Mouse (Mus musculus) C2C12 (cell line): ENCODE results near the gene Ift57. TPM values are rescaled to one million over a fixed set of nuclear protein-coding genes. Genes with fewer than 3 reads are reported as not detected.

Source experiments
- H3K27me3 ChIP-seq: one replicate; pipeline ENCODE4 v1.6.1; 2011; ENCODE audit not compliant: control insufficient read depth, insufficient read depth, insufficient read length
- H3K36me3 ChIP-seq: one replicate; pipeline ENCODE4 v1.6.1; 2011; ENCODE audit not compliant: control insufficient read depth, insufficient read depth
- H3K4me3 ChIP-seq: one replicate; pipeline ENCODE4 v1.5.1; 2011; ENCODE audit warnings: mild to moderate bottlenecking, control low read depth; ENCODE audit not compliant: poor library complexity, insufficient read depth, severe bottlenecking
- H3K79me2 ChIP-seq: one replicate; pipeline ENCODE4 v1.6.1; 2011; ENCODE audit not compliant: control insufficient read depth, insufficient read depth
- H3K79me3 ChIP-seq: one replicate; pipeline ENCODE4 v1.6.1; 2011; ENCODE audit warnings: low read depth, control low read depth
- H3ac ChIP-seq: one replicate; pipeline ENCODE3; 2011; ENCODE audit warnings: low read depth; ENCODE audit not compliant: control insufficient read depth, insufficient read length
- CEBPB ChIP-seq: IDR thresholded peaks from one replicate; pipeline ENCODE4 v1.6.1; 2011; ENCODE audit warnings: low read depth, mild to moderate bottlenecking, control low read depth, moderate library complexity
- CTCF ChIP-seq: IDR thresholded peaks from one replicate; pipeline ENCODE4 v1.5.1; 2011; ENCODE audit not compliant: control insufficient read depth, insufficient read depth, insufficient read length
- FOSL1 ChIP-seq: IDR thresholded peaks from one replicate; pipeline ENCODE4 v1.8.0; 2011; ENCODE audit warnings: mild to moderate bottlenecking, low read length; ENCODE audit not compliant: poor library complexity, insufficient read depth, severe bottlenecking
- MAX ChIP-seq: IDR thresholded peaks from one replicate; pipeline ENCODE4 v1.6.1; 2011; ENCODE audit warnings: mild to moderate bottlenecking, control low read depth
- MYOD1 ChIP-seq: IDR thresholded peaks from one replicate; pipeline ENCODE4 v1.6.1; 2011; ENCODE audit warnings: low read depth; ENCODE audit not compliant: control insufficient read depth, insufficient read length
- MYOG ChIP-seq: IDR thresholded peaks from one replicate; pipeline ENCODE4 v1.6.1; 2011; ENCODE audit not compliant: control insufficient read depth, insufficient read length; ENCODE audit errors: extremely low read depth
- USF1 ChIP-seq: IDR thresholded peaks from one replicate; pipeline ENCODE4 v1.6.1; 2011; ENCODE audit warnings: low read depth, mild to moderate bottlenecking, control low read depth, moderate library complexity
- polyA plus RNA-seq: library from polyadenylated mRNA; unstranded; fragments of >200 nt; fragmentation: generic; extraction: Trizol; gene quantifications from one replicate; pipeline ENCODE4 v1.2.1, GENCODE M21; 2012; ENCODE audit warnings: missing spikeins

The Ift57 gene
- polyA plus RNA-seq, 1 experiment = 12.6 TPM

DNA sequence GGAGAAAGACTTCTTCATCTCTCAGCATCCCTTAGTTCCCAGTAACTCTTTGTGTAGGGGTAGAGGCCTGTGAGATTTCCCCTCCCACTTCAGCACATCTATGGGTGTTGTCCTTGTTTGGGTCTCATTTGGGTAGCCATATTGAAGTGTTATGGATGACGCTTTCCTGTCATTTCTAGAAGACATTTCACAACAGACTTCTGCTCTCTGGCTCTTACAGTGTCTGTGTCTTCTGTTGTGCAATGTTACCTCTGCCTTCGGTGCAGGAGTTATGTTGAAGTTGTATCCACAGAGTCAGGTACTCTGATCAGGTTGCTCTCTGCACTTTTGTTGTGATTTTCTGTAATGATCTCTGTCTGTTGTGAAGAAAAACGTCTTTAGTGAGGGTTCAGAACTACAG lies 14.3 kb downstream of the Ift57 start:
- no peak for TF ChIP-seq USF1
- no peak for TF ChIP-seq MAX
- TF ChIP-seq MYOG = no peak
- Histone ChIP-seq H3ac (no peak overlapping the region), H3K27me3 (no peaks in the 10 kb centered on the region), H3K36me3 (no peaks in the 10 kb centered on the region), H3K79me3 (no peaks in the 10 kb centered on the region), H3K4me3 (no peak overlapping the region), H3K79me2 (no peaks in the 10 kb centered on the region)

DNA sequence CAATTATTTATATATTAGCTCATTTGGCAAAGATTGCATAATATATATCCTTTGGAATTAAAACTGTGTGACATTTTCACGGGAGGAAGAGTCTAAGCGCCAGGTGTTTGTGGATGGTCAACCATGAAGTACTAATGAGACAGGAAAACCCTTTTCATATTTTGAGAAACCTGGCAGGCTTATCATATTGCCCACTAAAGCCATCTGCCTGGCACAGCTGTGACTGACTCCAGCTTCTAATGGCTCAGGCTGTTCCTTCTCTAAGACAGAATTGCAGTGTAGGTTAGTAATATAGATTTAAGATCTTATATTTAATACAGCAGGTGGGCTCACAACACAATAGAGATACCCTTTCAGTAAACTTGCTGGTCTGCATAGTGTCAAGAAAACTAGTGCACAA lies 21.6 kb downstream of the Ift57 start:
- TF ChIP-seq MAX (no peak), MYOD1 (no peak), FOSL1 (no peak), USF1 (no peak), CEBPB (no peak), MYOG (no peak), CTCF (no peak)
- Histone ChIP-seq H3K27me3 (no peaks in the 10 kb centered on the region), H3K36me3 (no peaks in the 10 kb centered on the region)

DNA sequence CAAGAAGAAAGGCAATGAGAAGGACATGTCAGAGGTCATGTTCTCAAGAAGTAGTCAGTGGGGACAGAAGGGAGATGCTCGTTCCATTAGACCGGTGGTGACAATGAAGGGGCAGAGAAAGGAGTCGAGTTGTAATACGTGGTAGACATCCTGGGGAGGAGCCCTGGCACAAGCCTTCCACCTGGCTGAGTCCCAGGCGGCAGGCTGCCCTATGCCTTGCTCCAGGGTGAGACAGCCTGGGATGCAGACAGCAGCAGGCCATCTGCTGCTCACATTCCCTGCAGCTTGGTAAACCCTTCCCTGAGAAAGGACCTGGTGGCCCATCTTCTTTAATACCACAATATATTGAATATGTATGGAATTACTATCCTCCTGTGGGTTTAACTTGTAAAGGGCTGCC lies 22.6 kb downstream of the Ift57 start:
- Histone ChIP-seq H3K27me3 (no peaks in the 10 kb centered on the region), H3K36me3 (no peaks in the 10 kb centered on the region), H3K79me3 (no peaks in the 10 kb centered on the region), H3K79me2 (no peaks in the 10 kb centered on the region), H3K4me3 (no peak overlapping the region), H3ac (no peak overlapping the region)
- TF ChIP-seq CEBPB (no peak), MYOG (no peak), CTCF (no peak), MAX (no peak), FOSL1 (no peak), USF1 (no peak), MYOD1 (no peak)

More for the DNA sequence above, 21.6 kb downstream of the Ift57 start:
- H3K4me3 ChIP-seq = no peak overlapping the region
- no peaks in the 10 kb centered on the region for H3K79me3 ChIP-seq
- H3ac ChIP-seq = no peak overlapping the region
- no peaks in the 10 kb centered on the region for H3K79me2 ChIP-seq

DNA sequence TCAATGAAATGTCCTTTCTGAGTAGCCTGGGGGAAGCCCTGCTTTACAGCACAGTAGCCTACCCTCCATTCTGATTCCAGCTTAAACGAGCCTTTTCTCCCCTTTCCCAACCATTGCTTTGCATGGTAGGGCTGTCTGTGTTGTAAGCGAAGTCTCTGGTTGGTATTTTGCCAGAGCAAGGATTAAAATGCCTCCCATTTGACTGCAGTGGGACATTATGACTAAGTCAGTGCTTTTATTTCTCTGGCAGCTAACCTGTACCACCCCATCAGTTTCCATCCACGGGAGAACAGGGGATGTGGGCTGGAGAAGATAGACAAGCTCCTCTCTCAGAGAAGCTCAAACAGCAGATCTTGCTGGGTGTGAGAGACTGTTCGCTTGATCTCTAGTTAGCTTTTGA lies 24.2 kb downstream of the Ift57 start:
- no peaks in the 10 kb centered on the region for H3K79me3 ChIP-seq
- TF ChIP-seq USF1 (no peak), MYOD1 (no peak), CEBPB (no peak), MYOG (no peak), FOSL1 (no peak), CTCF (no peak), MAX (no peak)
- H3K79me2 ChIP-seq = no peaks in the 10 kb centered on the region
- no peaks in the 10 kb centered on the region for H3K36me3 ChIP-seq
- no peaks in the 10 kb centered on the region for H3K27me3 ChIP-seq
- no peak overlapping the region for H3K4me3 ChIP-seq
- no peak overlapping the region for H3ac ChIP-seq

DNA sequence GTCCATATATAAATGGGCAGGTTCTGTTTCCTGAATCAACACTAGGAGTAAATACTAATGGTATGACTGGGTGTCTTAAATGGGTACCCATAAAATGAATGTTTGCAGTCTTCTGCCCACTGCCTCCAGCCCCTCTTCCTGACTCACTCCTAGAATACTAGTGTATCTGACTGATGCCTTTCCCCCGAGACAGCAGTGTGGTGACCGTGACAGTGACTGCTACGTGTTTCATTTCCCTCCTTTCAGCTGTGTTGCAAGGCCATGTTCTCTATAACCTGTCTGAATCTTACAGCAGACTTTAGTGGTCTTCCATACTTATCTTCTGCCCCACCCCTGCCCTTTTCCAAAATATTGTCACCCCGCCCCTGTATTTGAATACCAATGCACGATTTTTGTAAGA lies 25.2 kb downstream of the Ift57 start:
- no peak overlapping the region for H3K4me3 ChIP-seq
- TF ChIP-seq CTCF = no peak
- H3ac ChIP-seq = no peak overlapping the region
- no peaks in the 10 kb centered on the region for H3K36me3 ChIP-seq
- H3K79me3 ChIP-seq = no peaks in the 10 kb centered on the region
- no peaks in the 10 kb centered on the region for H3K79me2 ChIP-seq
- H3K27me3 ChIP-seq = no peaks in the 10 kb centered on the region

DNA sequence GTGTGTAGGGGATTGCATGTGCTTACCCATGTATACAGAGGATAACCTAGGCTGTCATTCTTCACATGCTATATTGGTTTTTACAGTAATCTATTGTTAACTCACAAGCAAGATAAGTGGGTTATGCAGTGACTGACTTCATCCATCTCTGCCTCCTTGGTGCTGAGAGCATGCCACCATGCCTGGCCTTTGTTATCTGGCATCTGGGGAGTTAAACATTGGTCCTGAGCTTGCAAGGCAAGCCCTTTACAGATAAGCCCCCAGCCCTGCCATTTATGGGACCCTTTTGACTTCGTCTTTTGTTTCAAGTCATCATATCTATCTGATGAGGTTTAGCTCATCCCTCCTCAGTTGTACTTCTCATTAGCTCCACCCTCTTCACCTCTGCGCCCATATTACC lies 25.9 kb downstream of the Ift57 start:
- TF ChIP-seq MYOG (no peak), CTCF (no peak), MYOD1 (no peak), MAX (no peak), FOSL1 (no peak), CEBPB (no peak), USF1 (no peak)
- H3K27me3 ChIP-seq = no peaks in the 10 kb centered on the region

More for the DNA sequence above, 25.9 kb downstream of the Ift57 start:
- H3K79me3 ChIP-seq = no peaks in the 10 kb centered on the region
- H3K36me3 ChIP-seq = no peaks in the 10 kb centered on the region
- H3ac ChIP-seq = no peak overlapping the region
- no peaks in the 10 kb centered on the region for H3K79me2 ChIP-seq
- H3K4me3 ChIP-seq = no peak overlapping the region
